Mouse (Mus musculus): Measurements from ENCODE around the gene Rpp30.

Rpp30 gene

GRCm38 (mm10) chr19:36083262-36084225 is at the start of gene Rpp30:
Gene Rpp30 (plus strand): TSS chr19:36083716.
- DNase-seq: peak; percentile 88 to 89

DNA sequence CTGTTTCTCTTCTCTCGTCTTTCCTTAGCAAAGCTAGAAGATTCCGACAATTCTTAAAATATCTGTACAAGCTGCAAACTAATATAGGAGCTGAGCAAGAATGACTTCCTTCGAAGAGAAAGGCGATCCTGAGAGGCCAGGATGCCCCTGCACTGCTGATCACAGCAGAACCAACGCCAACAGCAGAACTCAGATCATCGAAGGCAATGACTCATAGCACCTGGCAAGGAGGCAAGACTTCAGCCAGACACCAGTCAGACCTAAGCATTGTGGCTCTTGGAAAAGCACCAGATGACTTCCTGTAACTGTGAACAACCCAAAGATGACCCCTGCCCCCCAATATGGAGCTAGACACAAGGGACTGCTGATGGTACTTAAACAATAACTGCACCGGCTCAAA is 37.5 kb upstream of the Rpp30 start:
- no peak for DNase-seq

DNA sequence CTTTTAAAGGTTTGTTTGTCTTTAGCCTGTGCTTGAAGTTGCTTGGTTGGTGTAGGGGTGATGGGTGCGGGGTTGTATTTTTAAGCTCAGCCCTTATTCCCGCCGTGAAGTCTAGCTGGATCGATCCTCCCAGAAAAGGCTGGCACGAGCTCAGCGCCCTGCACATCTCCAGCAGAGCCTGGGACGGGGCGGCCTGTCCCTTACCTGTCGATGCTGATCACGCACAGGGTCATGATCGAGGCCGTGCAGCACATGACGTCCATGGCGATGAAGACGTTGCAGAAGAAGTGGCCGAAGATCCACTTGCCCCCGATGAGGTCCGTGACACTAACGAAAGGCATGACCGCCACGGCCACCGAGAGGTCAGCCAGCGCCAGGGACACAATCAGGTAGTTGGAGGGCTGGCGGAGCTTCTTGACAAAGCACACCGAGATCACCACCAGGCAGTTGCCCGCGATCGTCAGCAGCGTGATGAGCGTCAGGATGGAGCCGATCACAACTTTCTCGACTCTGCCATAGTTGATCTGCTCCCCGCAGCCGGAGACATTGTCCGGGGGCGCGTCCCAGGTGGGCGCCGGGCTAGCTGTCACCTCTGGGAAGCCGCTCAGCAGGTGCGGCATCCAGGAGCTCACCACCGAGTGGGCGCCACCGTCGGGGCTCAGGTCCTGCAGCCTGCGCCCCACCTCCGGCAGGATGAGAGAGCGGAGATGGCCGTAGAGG is 26.9 kb upstream of the Rpp30 start:
- DNase-seq: peak in 1 of 2 experiments; percentile 10

GRCm38 (mm10) chr19:36057231-36057811 is 26.2 kb upstream of the Rpp30 start, which contains the start of gene Htr7:
Gene Htr7 (minus strand): TSS chr19:36057507.
- peak; percentile 59 to 66 for DNase-seq

DNA sequence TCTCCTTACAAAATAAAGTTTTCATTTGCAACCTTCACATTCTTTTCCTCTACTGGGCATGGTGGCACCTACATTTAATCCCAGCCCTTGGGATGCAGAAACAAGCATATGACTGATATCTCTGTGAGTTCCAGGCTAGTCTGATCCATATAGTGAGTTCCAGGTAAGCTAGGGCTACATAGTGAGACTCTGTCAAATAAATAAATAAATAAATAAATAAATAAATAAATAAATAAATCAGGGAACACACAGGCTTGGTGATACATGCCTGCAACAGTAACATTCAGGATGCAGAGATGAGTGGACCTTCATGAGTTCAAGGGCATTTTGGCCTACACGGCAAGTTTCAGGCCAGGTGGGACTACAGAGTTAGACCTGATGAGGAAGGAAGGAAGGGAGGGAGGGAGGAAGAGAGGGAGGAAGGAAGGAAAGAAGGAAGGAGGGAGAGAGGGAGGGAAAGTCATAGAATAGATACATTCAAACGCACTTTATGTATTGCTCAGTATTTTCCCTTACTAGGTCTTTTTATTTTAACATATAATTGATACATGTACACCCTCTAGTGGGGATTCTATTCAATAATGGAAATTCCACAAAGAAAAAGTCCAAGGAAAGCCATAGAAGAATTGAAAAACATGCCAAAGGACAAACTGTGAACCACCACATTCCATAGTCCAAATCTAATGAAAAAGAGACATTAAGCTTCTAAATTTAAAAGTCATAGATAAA is 20.6 kb upstream of the Rpp30 start:
- no peak for DNase-seq

- DNase-seq: peak; percentile 53 to 69
Measured at GRCm38 (mm10) chr19:36082606-36083261, 782 bp upstream of the Rpp30 start.

DNA sequence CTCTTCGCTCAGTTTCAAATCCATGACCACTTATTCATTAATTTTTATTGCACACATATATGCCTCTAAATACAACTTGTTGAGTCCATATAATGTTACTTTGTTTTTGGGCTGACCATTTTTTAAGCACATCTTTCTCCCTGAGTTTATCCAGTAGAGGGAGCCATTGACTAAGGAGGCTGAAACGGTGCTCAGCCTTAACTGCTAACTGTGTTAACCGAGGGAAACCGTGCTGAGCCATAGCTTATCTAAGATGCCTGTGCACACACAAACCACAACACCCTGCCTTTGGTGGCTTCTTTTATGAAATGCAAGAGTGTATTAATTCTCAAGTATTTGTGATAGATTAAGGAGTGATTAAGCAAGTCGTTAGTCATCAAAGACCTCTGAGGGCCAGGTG is 7.3 kb downstream of the Rpp30 start:
- peak in 1 of 2 experiments; percentile 19 for DNase-seq

DNA sequence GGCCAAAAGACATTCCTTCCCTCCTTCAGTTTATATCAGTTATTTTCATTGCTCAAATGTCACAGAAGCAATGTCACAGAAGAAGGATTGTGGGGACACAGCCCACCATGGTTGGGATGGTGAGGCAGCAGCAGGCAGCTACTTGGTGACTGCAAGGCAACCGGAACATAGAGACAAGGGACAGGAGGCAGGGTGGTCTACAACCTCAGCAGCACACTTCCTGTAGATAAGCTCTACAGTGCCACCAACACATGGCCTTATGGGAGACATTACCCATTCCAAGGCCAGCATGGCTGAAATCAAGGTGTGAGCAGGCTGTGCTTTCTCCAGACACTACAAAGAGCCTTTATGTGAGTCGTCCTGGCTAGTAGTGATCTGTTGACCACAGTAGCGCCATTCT is 13.7 kb downstream of the Rpp30 start:
- DNase-seq: no peak

GRCm38 (mm10) chr19:36098265-36098664 is 14.7 kb downstream of the Rpp30 start:
- DNase-seq: no peak

DNA sequence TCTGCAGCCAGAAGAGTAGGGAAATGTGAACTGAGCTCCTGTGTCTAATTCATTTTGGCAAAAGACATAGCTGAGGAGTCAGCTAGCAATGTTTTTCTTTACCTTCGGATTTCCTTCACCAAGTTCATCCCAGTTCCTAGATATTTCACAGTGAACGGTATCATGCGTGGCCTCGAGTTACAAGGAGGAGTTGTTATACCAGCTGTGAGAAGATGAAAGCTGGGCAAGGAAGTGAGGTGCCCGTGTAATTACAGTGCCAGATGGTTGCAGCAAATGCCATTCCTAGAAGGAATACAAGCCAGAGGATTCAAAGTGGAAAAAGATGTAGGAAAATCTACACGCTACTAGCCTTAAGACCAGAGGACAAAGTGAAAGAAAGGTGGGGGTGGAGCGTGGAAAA is 15.4 kb downstream of the Rpp30 start:
- DNase-seq: no peak

DNA sequence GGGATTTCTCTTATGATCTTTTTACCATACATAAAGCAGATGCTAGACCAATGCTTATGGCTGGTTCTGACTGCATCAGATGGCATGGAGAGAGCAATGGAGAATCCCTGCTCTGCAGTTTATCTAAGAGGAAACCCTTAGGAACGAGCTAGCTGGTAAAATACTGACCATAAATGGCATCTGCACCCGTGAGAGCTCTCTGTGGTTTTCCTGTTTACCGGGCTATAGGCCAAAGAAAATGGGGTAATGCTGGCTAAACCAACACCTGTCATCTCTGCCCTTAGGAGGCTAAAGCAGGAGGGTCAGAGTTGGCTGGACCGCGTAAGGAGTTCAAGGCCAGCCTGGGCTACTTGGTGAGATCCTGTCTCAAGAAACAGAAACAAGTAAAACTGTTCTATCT is 20.4 kb downstream of the Rpp30 start:
- no peak for DNase-seq

- peak in 1 of 2 experiments; percentile 16 for DNase-seq
Measured at GRCm38 (mm10) chr19:36109318-36109944, 25.9 kb downstream of the Rpp30 start.

DNA sequence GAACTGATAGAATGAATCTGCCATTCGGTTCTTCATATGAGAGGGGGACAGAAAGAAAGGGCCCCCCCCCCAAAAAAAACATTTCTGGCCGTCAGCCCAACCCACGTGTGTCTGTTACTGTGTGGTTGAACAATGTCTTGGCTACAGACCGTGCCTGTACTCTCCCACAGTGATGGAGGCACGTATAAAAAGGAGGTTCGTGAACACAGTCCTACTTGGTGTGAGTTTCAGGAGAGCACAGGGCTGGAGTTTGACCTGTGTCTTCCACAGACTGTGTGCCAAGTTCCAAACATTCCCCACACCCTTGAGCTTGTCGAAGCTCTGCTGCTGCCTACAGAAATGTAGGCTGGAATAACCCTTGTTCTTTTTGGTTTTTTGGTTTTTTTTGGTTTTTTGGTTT is 26.9 kb downstream of the Rpp30 start:
- DNase-seq: no peak

- peak; percentile 46 to 61 for DNase-seq
Measured at GRCm38 (mm10) chr19:36111054-36111895, 27.8 kb downstream of the Rpp30 start.

DNA sequence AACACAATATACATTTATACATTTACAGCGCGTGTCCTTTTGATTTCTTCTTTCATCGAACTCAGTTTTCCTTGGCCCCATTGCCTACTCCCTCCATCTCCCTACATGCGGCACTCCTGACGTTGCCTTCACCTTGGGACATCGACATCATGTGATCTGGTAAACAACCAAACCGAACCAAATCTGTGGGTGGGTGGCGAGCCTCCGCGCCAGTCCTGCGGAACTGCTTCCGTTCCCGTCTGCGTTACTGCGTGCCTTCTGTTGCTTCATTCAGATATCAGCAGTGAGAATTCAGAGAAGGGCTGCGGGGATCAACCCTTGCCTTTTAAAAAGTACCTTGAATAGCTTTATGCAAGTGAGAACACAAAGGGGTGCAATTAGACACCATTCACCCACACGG is 28.5 kb downstream of the Rpp30 start:
- peak; percentile 14 to 27 for DNase-seq

DNA sequence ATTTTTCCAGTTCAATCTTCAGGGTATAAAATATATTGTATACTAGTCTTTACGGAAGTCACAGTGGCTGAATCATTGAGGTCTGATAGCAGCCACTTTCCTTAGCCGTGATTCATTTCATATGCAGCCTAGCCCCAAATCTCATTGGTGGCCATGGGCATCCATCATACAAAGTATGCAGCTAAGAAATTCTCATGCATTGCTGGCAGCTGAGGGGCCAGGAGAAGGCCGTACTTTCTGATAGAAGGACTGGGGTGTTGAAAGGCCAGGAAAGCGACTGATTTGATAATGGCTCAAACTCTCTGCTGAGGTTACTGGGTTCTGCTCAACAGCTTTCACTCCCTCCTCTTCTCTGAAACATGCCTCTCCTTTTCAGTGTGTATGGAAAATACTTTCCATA is 32.7 kb downstream of the Rpp30 start:
- DNase-seq: no peak

DNA sequence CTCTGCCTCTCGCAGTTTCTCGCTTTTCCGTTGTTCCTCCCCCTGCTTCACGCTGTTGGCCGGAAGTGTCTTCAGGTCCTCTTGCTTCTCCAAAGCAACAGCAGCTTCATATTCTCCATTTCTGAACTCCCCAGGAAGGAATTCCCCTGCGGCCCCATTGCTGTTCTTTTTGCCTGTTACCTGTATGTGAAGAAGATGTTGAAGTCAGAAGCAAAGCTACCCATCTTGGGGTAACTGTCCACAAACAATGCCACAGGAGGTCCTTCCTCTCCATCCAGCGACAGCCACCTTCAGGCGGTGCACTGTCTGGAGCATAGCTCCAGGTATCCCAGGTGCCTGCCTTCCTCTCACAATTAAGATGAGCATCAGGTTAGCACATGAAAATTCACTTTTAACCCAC is 35.7 kb downstream of the Rpp30 start:
- no peak for DNase-seq

- no peak for DNase-seq
Measured at GRCm38 (mm10) chr19:36119783-36120471, 36.4 kb downstream of the Rpp30 start, which contains the start of gene Ankrd1. Gene Ankrd1 (minus strand): TSS chr19:36120099.

DNA sequence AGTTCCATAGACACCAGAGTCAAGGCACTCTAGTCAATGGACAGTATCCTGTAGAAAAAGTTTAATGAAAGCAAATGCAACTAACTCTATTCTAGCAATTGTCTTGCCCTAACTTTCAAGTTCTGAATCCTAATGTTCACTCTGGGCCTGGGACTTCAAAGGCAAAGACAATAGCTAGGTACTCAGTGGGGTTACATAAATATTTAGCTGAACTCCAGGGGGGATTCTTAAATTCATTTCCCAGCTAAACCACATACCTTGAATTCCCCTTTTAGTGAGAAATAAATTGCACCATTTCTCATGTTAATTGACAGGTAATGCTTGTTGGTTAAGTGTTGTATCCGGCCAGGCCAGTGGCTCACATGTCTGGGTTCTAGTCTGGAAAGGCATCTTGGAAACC is 40.7 kb downstream of the Rpp30 start:
- no peak for DNase-seq

- no peak for DNase-seq
Measured at GRCm38 (mm10) chr19:36128440-36128839, 44.9 kb downstream of the Rpp30 start.
